Mouse (Mus musculus) liver, adult 2 months (tissue): Measurements from ENCODE around the gene Wbp1. TPM values are rescaled to one million over a fixed set of nuclear protein-coding genes. Genes with fewer than 3 reads are reported as not detected.

ENCODE experiments used
- DNase-seq: peaks from one replicate; pipeline ENCODE4 v3.0.0-alpha.2; 2011; ENCODE audit warnings: low read depth, low spot score; ENCODE audit errors: extremely low read depth
- H3K27ac ChIP-seq: fragments of 200-500 bp; replicated peaks from 2 replicates; pipeline ENCODE4 v1.5.1; 2012; ENCODE audit warnings: low read depth, mild to moderate bottlenecking, control low read depth, inconsistent platforms, low read length; ENCODE audit not compliant: insufficient read depth
- H3K27me3 ChIP-seq: fragments of 200-500 bp; 2 replicates; pipeline ENCODE4 v1.6.1; 2012; ENCODE audit warnings: mild to moderate bottlenecking, moderate library complexity, low read length, inconsistent platforms; ENCODE audit not compliant: control insufficient read depth, insufficient read depth
- H3K36me3 ChIP-seq: fragments of 200-500 bp; 2 replicates; pipeline ENCODE4 v1.6.1; 2012; ENCODE audit warnings: low read length, inconsistent platforms; ENCODE audit not compliant: control insufficient read depth, insufficient read depth
- H3K4me1 ChIP-seq: fragments of 200-500 bp; 2 replicates; pipeline ENCODE4 v1.6.1; 2011; ENCODE audit warnings: low read length; ENCODE audit not compliant: control insufficient read depth, insufficient read depth
- H3K4me3 ChIP-seq: fragments of 200-500 bp; 2 replicates; pipeline ENCODE4 v1.5.1; 2011; ENCODE audit warnings: low read depth, mild to moderate bottlenecking, control low read depth, low read length, moderate library complexity; ENCODE audit not compliant: insufficient read depth
- H3K79me2 ChIP-seq: fragments of 200-500 bp; 2 replicates; pipeline ENCODE4 v1.6.1; 2012; ENCODE audit warnings: inconsistent platforms, mild to moderate bottlenecking, low read length, moderate library complexity; ENCODE audit not compliant: control insufficient read depth, insufficient read depth
- H3K9ac ChIP-seq: fragments of 200-500 bp; 2 replicates; pipeline ENCODE4 v1.6.1; 2012; ENCODE audit warnings: low read depth, mild to moderate bottlenecking, control low read depth, inconsistent platforms, low read length
- CTCF ChIP-seq: fragments of 200-500 bp; IDR thresholded peaks from 2 replicates; pipeline ENCODE4 v1.5.1; 2011; ENCODE audit warnings: low read depth, low read length, control low read depth
- POLR2A ChIP-seq: fragments of 200-500 bp; IDR thresholded peaks from 2 replicates; pipeline ENCODE4 v1.6.1; 2011; ENCODE audit warnings: low read length, control low read depth; ENCODE audit not compliant: insufficient read depth; ENCODE audit errors: extremely low read depth
- WGBS: fragments of 180-500 bp; shearing (Covaris S2); methylation state at CpG from one replicate; pipeline ENCODE4 v1.1.7; 2018; 5-methylcytosine and 5-hydroxymethylcytosine counted together
- polyA plus RNA-seq: library from polyadenylated mRNA; depleted of rRNA; stranded (reverse); fragments of >200 nt; gene quantifications from 2 replicates; pipeline ENCODE4 v1.2.3, GENCODE M21; 2012; rRNA removed
- total RNA-seq: library from RNA; depleted of rRNA; stranded (reverse); fragments of >200 nt; gene quantifications from 2 replicates; pipeline ENCODE4 v1.2.3, GENCODE M21; 2014; rRNA removed

Gene Wbp1
- total RNA-seq (39.5 and 48.3 TPM in 2 replicates), polyA plus RNA-seq (85.1 and 112 TPM in 2 replicates)

DNA sequence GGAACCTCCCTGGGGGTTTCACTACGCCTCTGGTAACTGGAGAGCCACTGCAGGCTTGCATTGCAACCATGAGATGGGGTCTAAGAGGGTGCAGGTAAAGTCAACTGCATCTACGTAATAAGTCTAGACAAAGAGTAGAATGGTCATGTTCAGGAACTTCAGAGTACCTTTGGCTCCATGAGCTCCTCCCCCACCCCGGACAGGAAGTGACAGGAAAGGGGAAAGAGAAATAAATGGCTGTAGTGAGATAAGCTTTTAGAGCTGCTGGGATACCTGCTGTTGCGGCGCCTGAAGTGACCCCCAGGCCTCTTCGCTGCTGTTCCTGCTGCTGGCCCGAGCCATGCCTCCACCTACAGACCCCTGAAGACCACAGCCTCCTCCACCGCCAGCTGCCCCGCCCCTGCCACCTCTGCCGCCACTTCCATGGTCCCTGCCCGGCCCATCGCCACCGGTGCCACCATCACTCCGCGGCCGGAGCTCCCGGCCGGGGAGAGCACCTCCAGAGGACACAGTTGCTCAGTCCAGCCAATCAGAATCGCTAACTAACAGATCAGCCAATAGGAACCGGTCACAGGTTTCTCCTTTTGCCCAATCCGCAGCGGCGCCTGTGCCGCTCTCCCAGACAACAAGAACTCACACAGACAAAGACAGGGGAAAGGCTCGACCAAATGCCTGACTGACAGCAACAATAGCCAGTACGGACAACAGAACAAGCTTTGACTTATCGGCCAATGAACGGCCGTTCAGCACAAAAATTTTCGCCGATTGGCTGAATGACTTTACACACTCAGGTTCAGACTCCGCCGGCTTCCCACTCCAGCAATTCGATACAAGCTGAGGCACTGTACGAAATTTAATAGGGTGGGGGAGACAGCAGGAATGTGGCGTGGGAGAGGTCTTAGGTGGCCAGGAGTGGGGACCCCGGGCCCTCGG, at the start of gene Wbp1:
Gene Wbp1 (minus strand): TSS at position 630 of the 933 bp plus-strand sequence.
- WGBS, result under 1% methylated on average over 38 of the region's 38 CpGs
- H3K4me3 ChIP-seq, result peak within 1 kb of the TSS; percentile 75
- H3K9ac ChIP-seq, result peak within 1 kb of the TSS; percentile 82
- H3K79me2 ChIP-seq, result no peaks in the 10 kb centered on the region
- peaks cover 18% of the 10 kb centered on the region for H3K4me1 ChIP-seq
- no peaks in the 10 kb centered on the region; the same call in 1 of the 2 replicates for H3K36me3 ChIP-seq
- H3K27me3 ChIP-seq, result no peaks in the 10 kb centered on the region
- DNase-seq, result peak; percentile 99
- H3K27ac ChIP-seq, result peak within 1 kb of the TSS; percentile 62
- TF ChIP-seq CTCF (no peak), POLR2A (peak; percentile 71)

DNA sequence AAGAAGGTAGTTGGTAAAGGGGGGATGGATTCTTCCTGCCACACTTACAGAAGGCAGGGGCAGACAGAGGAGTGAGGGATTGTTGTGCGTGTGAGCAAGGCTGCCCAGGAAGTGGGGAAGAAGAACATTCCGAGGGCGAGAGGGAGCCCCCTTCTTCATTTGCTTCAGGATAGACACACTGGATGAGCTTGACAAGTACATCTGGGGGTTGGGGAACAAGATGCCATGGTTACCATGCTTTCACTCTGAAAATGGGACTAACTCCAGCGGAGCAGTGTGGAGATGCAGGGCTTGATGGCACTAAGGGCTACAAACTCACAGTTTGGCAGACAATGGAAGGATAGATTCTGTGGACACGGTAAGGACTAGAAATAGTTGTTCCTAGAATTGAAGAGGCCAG, 49.7 kb upstream of the Wbp1 start:
- no peak for DNase-seq
- H3K4me1 ChIP-seq, result no peaks in the 10 kb centered on the region
- WGBS, result 84% methylated on average over 5 of the region's 5 CpGs
- H3K9ac ChIP-seq, result no peak overlapping the region
- H3K79me2 ChIP-seq, result peaks cover 30% of the 10 kb centered on the region
- no peaks in the 10 kb centered on the region for H3K27me3 ChIP-seq
- no peak overlapping the region for H3K27ac ChIP-seq
- no peaks in the 10 kb centered on the region for H3K36me3 ChIP-seq
- TF ChIP-seq CTCF (no peak), POLR2A (no peak)
- no peak overlapping the region for H3K4me3 ChIP-seq

DNA sequence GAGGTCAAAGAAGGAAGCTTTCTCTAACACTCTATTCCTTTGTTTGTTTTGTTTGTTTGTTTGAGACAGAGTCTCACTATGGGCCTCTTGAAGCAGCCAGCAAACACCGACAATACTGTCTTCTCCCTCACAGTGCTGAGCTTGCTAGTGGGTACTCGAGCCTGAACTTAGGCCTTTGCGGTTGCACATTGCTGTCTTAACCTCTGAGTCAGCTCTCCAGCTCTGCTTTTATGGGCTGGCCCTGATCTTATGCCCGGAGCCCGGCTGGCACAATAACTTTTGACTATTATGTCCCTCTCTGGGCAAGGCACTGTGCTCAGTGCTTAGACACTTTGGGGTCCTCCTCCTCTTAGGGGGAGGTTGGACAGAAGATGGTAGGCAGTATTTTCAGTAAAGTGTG, 48.5 kb upstream of the Wbp1 start:
- H3K4me3 ChIP-seq, result no peak overlapping the region
- peaks cover 32% of the 10 kb centered on the region for H3K79me2 ChIP-seq
- 45% methylated on average over 5 of the region's 5 CpGs for WGBS
- H3K27me3 ChIP-seq, result no peaks in the 10 kb centered on the region
- no peaks in the 10 kb centered on the region for H3K4me1 ChIP-seq
- no peaks in the 10 kb centered on the region for H3K36me3 ChIP-seq
- TF ChIP-seq POLR2A (no peak), CTCF (no peak)
- peak; percentile 20 for DNase-seq
- no peak overlapping the region for H3K9ac ChIP-seq
- no peak overlapping the region for H3K27ac ChIP-seq

- no peak for TF ChIP-seq CTCF
- TF ChIP-seq POLR2A, result no peak
- under 1% methylated on average over 12 of the region's 12 CpGs for WGBS
- no peaks in the 10 kb centered on the region for H3K27me3 ChIP-seq
- peaks cover 5% of the 10 kb centered on the region; the same call in 1 of the 2 replicates for H3K4me1 ChIP-seq
- peak overlapping the region; percentile 58 for H3K27ac ChIP-seq
- peaks cover 23% of the 10 kb centered on the region for H3K79me2 ChIP-seq
- no peaks in the 10 kb centered on the region for H3K36me3 ChIP-seq
- H3K9ac ChIP-seq, result peak overlapping the region; percentile 89
- peak overlapping the region; percentile 84 for H3K4me3 ChIP-seq
- peak; percentile 35 for DNase-seq
Observed at GRCm38 (mm10) chr6:83166243-83166630, 44.9 kb upstream of the Wbp1 start.

DNA sequence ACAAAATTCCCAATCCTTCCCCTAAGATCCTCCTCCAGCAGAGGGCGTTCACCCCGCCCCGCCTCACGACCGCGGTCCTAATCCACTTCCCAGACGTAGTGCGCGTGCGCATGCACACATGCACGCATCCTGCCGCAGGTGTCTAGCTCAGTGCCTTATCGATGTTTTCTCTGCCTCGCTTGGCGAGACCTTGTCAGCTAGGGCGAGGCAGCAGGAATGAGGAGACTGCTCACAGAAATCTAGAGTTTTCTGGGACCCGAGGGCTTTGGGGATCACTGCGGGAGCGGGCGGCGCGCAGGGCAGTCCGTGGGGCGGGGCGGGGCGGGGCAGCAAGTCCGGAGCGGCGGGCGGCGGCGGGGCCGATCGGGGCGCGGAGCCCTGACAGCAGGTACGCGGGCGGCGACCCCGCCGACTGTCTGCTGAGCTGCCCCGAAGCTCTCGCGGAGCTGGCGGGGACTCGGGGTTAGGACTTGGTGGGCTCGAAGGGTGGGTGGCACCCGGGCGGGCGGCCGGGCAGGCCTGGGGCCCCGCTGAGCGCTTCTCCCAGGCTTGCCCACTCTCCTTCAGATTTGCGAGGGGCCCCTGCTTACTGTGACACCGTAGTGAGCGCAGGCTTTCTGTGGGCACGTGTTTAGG, 44.4 kb upstream of the Wbp1 start, which contains the start of gene Dctn1:
Gene Dctn1 (plus strand): TSS at position 314 of the 636 bp plus-strand sequence.
- peak; percentile 84 for DNase-seq
- peak within 1 kb of the TSS; percentile 84 for H3K4me3 ChIP-seq

More for the DNA sequence above, 44.4 kb upstream of the Wbp1 start, which contains the start of gene Dctn1:
- Histone ChIP-seq H3K27ac (peak within 1 kb of the TSS; percentile 86), H3K9ac (peak within 1 kb of the TSS; percentile 89), H3K79me2 (peaks cover 18% of the 10 kb centered on the region), H3K36me3 (no peaks in the 10 kb centered on the region), H3K27me3 (no peaks in the 10 kb centered on the region), H3K4me1 (peaks cover 5% of the 10 kb centered on the region; the same call in 1 of the 2 replicates)
- WGBS, result under 1% methylated on average over 58 of the region's 58 CpGs
- TF ChIP-seq POLR2A (peak; percentile 62; the same call in 1 of the 2 replicates), CTCF (peak; percentile 76)
